ENCODE assay signal across 8 mouse cellular contexts in genomic region chr4:155943534-155944249, GRCm38 (mm10). TPM values are rescaled to one million over a fixed set of nuclear protein-coding genes. Genes with fewer than 3 reads are reported as not detected.
DNase-seq lines count a peak whose midpoint lies in the region; ATAC-seq lines count a peak whose summit lies in the region.

Gene Ube2j2 (plus strand): TSS chr4:155943831.

- H3K36me3 ChIP-seq in hindbrain, embryonic 15.5 days: 0 out of 2 replicates have a peak, but pooled peaks cover 12% of the 10 kb centered on the region

- H3K27ac ChIP-seq in hindbrain, embryonic 15.5 days (replicated peaks): peak within 1 kb of the TSS; percentile 87

- H3K27me3 ChIP-seq in hindbrain, embryonic 15.5 days: no peaks in the 10 kb centered on the region

- peak; percentile 98 for ATAC-seq in hindbrain, embryonic 15.5 days (ENCODE audit: low FRiP score, low read depth)

- DNase-seq in T-cell, adult 2 months (ENCODE audit: low spot score): peak; percentile 91
- DNase-seq in cerebellum, postnatal 36 days: peak; percentile 96 to 99
- peak; percentile 98 for DNase-seq in frontal cortex, postnatal 36 days (ENCODE audit: low spot score in 2 of 2)
- peak; percentile 90 for DNase-seq in left cerebral cortex, adult 11 months (ENCODE audit: low spot score)
- peak; percentile 98 to 99 for DNase-seq in lung, postnatal 4 days
- peak; percentile 91 for DNase-seq in retina, postnatal 7 days (ENCODE audit: low read depth, low spot score)
- DNase-seq in urinary bladder, adult 2 months (ENCODE audit: low spot score): peak; percentile 97

- peaks cover 31% of the 10 kb centered on the region for H3K4me1 ChIP-seq in hindbrain, embryonic 15.5 days (replicated peaks)

- peak within 1 kb of the TSS; percentile 73 for H3K9ac ChIP-seq in hindbrain, embryonic 15.5 days

- H3K9me3 ChIP-seq in hindbrain, embryonic 15.5 days: no peaks in the 10 kb centered on the region

- peak within 1 kb of the TSS; percentile 83 for H3K4me2 ChIP-seq in hindbrain, embryonic 15.5 days

- 0% methylated on average over 77 of the region's 85 CpGs for WGBS in hindbrain, embryonic 15.5 days

- peak within 1 kb of the TSS; percentile 76 for H3K4me3 ChIP-seq in hindbrain, embryonic 15.5 days

RNA-seq across cellular contexts. Expression of gene Ube2j2, which starts in this region (rescaled TPM):
- polyA plus RNA-seq in hindbrain, embryonic 15.5 days (2015; fragmentation: Nextera tagmentation; extraction: Ambion mirVana): 104 and 115 TPM in 2 replicates
- 55.1 and 63.4 TPM in 2 replicates for polyA plus RNA-seq in urinary bladder, adult 2 months (2012; rRNA removed)

Comparison
In these comparisons a context has a peak if more than half of its experiments do, and no peak if none do; other contexts are left out.
1. Peak in every context shown above with its lines: DNase-seq, ATAC-seq, H3K4me3 ChIP-seq and H3K27ac ChIP-seq.